Mouse (Mus musculus) adrenal gland, adult (tissue): ENCODE measurements around the gene Gm17949.

Experiments used
- DNase-seq, 2 experiments: peaks; one replicate each; pipeline ENCODE4 v3.0.0; 2022 to 2023; ENCODE audit warnings: low spot score in 1 of 2; ENCODE audit not compliant: inconsistent age in 2 of 2

Gene Gm17949

GRCm38 (mm10) chr17:56989467-56990114 lies 21.7 kb upstream of the Gm17949 start:
- DNase-seq = peak in 1 of 2 experiments; percentile 41

GRCm38 (mm10) chr17:56990115-56990746 lies 21.0 kb upstream of the Gm17949 start, which contains the start of gene Clpp:
Clpp (plus strand) TSS chr17:56990305.
- peak; percentile 95 to 98 for DNase-seq

- DNase-seq = peak; percentile 17 to 40
Measured at GRCm38 (mm10) chr17:56990966-56991365, 20.3 kb upstream of the Gm17949 start.

- DNase-seq = peak in 1 of 2 experiments; percentile 70
Measured at GRCm38 (mm10) chr17:56995046-56995445, 16.2 kb upstream of the Gm17949 start.

GRCm38 (mm10) chr17:56996506-56996905 lies 14.8 kb upstream of the Gm17949 start:
- peak in 1 of 2 experiments; percentile 81 for DNase-seq

- peak; percentile 98 to 99 for DNase-seq
Measured at GRCm38 (mm10) chr17:56997029-56997667, 14.1 kb upstream of the Gm17949 start, which contains the start of gene Alkbh7. Alkbh7 (plus strand) TSS chr17:56997339.

- DNase-seq = peak; percentile 70 to 87
Measured at GRCm38 (mm10) chr17:56999414-56999813, 11.9 kb upstream of the Gm17949 start.

- peak in 1 of 2 experiments; percentile 68 for DNase-seq
Measured at GRCm38 (mm10) chr17:56999968-57000609, 11.2 kb upstream of the Gm17949 start, which contains the start of gene Pspn. Pspn (minus strand) TSS chr17:57000018.

GRCm38 (mm10) chr17:57001228-57001627 lies 10.0 kb upstream of the Gm17949 start:
- DNase-seq = no peak

- DNase-seq = no peak
Measured at GRCm38 (mm10) chr17:57003994-57004393, 7.3 kb upstream of the Gm17949 start.

GRCm38 (mm10) chr17:57007137-57007905 lies 3.9 kb upstream of the Gm17949 start:
- peak in 1 of 2 experiments; percentile 50 for DNase-seq

- DNase-seq = no peak
Measured at GRCm38 (mm10) chr17:57010911-57011235, 396 bp upstream of the Gm17949 start.

- DNase-seq = peak in 1 of 2 experiments; percentile 60
Measured at GRCm38 (mm10) chr17:57012245-57012795, 1.1 kb downstream of the Gm17949 start.

- DNase-seq = no peak
Measured at GRCm38 (mm10) chr17:57019693-57020092, 8.4 kb downstream of the Gm17949 start.

GRCm38 (mm10) chr17:57020960-57021359 lies 9.7 kb downstream of the Gm17949 start:
- no peak for DNase-seq

- DNase-seq = no peak
Measured at GRCm38 (mm10) chr17:57027471-57027870, 16.2 kb downstream of the Gm17949 start.

- DNase-seq = peak; percentile 45 to 69
Measured at GRCm38 (mm10) chr17:57029691-57030090, 18.4 kb downstream of the Gm17949 start.

- peak in 1 of 2 experiments; percentile 66 for DNase-seq
Measured at GRCm38 (mm10) chr17:57030931-57031660, 19.8 kb downstream of the Gm17949 start, which contains the start of gene Khsrp. Khsrp (minus strand) TSS chr17:57031522.

- DNase-seq = peak; percentile 100
Measured at GRCm38 (mm10) chr17:57031661-57032420, 20.6 kb downstream of the Gm17949 start.
